ENCODE assay signal across 10 mouse cellular contexts in the genomic region with DNA sequence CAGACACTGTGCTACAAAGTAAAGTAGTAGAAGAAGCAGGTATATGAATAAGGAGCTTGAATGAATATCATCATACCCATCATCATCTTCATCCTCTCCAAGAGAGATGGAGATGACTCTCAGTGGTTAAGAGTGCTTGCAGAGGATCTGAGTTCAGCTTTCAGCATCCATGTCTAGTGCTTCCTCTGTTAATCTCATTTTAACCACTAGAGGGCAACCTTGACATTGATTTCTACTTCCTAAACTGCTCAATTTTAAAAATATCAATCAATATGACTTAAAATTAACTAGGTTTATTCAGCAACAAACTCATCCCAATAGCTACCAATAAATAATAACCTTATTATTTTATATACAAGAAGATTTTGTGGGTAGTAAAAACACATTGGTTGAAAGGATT. TPM values are rescaled to one million over a fixed set of nuclear protein-coding genes. Genes with fewer than 3 reads are reported as not detected.
DNase-seq lines count a peak whose midpoint lies in the region; ATAC-seq and TF ChIP-seq lines count a peak whose summit lies in the region.
"Had no signal": no experiment of that assay in that cellular context is flagged by ENCODE, and none has a peak within 500 bp of the region (broad histone marks: within the 10 kb centered on the region; RNA-seq: fewer than 3 reads in every experiment).

No protein-coding gene starts in this region.

- no peak for ATAC-seq in kidney, embryonic 16.5 days (ENCODE audit: low FRiP score, low TSS enrichment)

- peak; percentile 57 for DNase-seq in kidney, adult 2 months
- no peak for DNase-seq in kidney, adult 18-20 months
- peak; percentile 13 to 21 for DNase-seq in B cell, adult 2 months
- peak; percentile 63 for DNase-seq in MN1 (ENCODE audit: low spot score)
- DNase-seq in forelimb bud, embryonic 11.5 days (ENCODE audit: low read depth, low spot score): peak; percentile 50
- no peak for DNase-seq in urinary bladder, adult 18-20 months (ENCODE audit: low spot score in 2 of 2)
- no peak for DNase-seq in kidney, postnatal 4 days

- TF ChIP-seq CTCF in kidney, adult 2 months (conservative IDR thresholded peaks at IDR 0.05; ENCODE audit: insufficient read depth, insufficient read length, low read depth, low read length): peak; percentile 22; the same call in 1 of the 2 replicates

- no peaks in the 10 kb centered on the region for H3K9me3 ChIP-seq in kidney, embryonic 16.5 days (ENCODE audit: low read length)
- H3K9me3 ChIP-seq: heart, embryonic 13.5 days; neural tube, embryonic 12.5 days had no signal

- no peaks in the 10 kb centered on the region for H3K27me3 ChIP-seq in kidney, adult 2 months (replicated peaks; ENCODE audit: control insufficient read depth, insufficient read depth, low read length)
- no peaks in the 10 kb centered on the region for H3K27me3 ChIP-seq in kidney, embryonic 16.5 days (ENCODE audit: insufficient read depth, low read length)
- H3K27me3 ChIP-seq: heart, embryonic 13.5 days; neural tube, embryonic 12.5 days had no signal

- H3K27ac ChIP-seq in kidney, adult 2 months (ENCODE audit: insufficient read depth, low read depth, low read length): no peak overlapping the region
- H3K27ac ChIP-seq in kidney, embryonic 16.5 days (ENCODE audit: low read length): no peak overlapping the region
- H3K27ac ChIP-seq: heart, embryonic 13.5 days; neural tube, embryonic 12.5 days had no signal

- H3K4me3 ChIP-seq in kidney, adult 2 months (ENCODE audit: insufficient read depth, low read depth, low read length): no peak overlapping the region
- no peak overlapping the region for H3K4me3 ChIP-seq in kidney, embryonic 16.5 days (ENCODE audit: low read length)
- H3K4me3 ChIP-seq: heart, embryonic 13.5 days; neural tube, embryonic 12.5 days had no signal

- H3K9ac ChIP-seq in kidney, embryonic 16.5 days (replicated peaks; ENCODE audit: low read length): no peak overlapping the region
- H3K9ac ChIP-seq: heart, embryonic 13.5 days; neural tube, embryonic 12.5 days had no signal

- H3K4me1 ChIP-seq in kidney, adult 2 months (ENCODE audit: control insufficient read depth, insufficient read depth, low read length): no peaks in the 10 kb centered on the region
- H3K4me1 ChIP-seq in kidney, embryonic 16.5 days (ENCODE audit: insufficient read depth, low read length): no peaks in the 10 kb centered on the region
- H3K4me1 ChIP-seq: neural tube, embryonic 12.5 days had no signal

- H3K4me2 ChIP-seq in kidney, embryonic 16.5 days (replicated peaks; ENCODE audit: low read depth, low read length): no peak overlapping the region
- H3K4me2 ChIP-seq: heart, embryonic 13.5 days; neural tube, embryonic 12.5 days had no signal

- no peaks in the 10 kb centered on the region; the same call in 1 of the 2 replicates for H3K36me3 ChIP-seq in kidney, adult 2 months (ENCODE audit: control insufficient read depth, insufficient read depth, low read length)
- H3K36me3 ChIP-seq in kidney, embryonic 16.5 days (ENCODE audit: insufficient read depth, low read length): peaks cover 4% of the 10 kb centered on the region; the same call in 1 of the 2 replicates

- no peak for TF ChIP-seq POLR2A in kidney, adult 2 months (IDR thresholded peaks at IDR 0.05; ENCODE audit: low read depth, low read length)

RNA-seq across cellular contexts. Expression of gene Wnk1, which starts 36.8 kb away (rescaled TPM):
- 135 and 155 TPM in 2 replicates for polyA plus RNA-seq in kidney, adult 2 months (2012; rRNA removed)
- 40.7 and 57.0 TPM in 2 replicates for polyA plus RNA-seq in kidney, embryonic 16.5 days (2015; fragmentation: Nextera tagmentation; extraction: Ambion mirVana)

Comparison
In these comparisons a context has a peak if more than half of its experiments do, and no peak if none do; other contexts are left out.
1. DNase-seq: peak in kidney, adult 2 months (single experiment), B cell, adult 2 months (2 of 2), MN1 (single experiment) and forelimb bud, embryonic 11.5 days (single experiment); none in kidney, adult 18-20 months (single experiment), urinary bladder, adult 18-20 months (0 of 2) and kidney, postnatal 4 days (0 of 2).